Mouse (Mus musculus) E14TG2a.4 (cell line): Measurements from ENCODE around the gene Gm20911.
"Not testable (repeated sequence)": the region's sequence is repeated elsewhere in the genome, so short reads cannot be mapped to it uniquely, and the experiment has no call there.

Source experiments
- H3K27me3 ChIP-seq: 2 replicates; pipeline ENCODE4 v1.6.1; 2014; ENCODE audit warnings: low read length, control low read depth; ENCODE audit not compliant: insufficient read depth
- H3K36me3 ChIP-seq: 2 replicates; pipeline ENCODE4 v1.6.1; 2014; ENCODE audit warnings: low read length, control low read depth; ENCODE audit not compliant: insufficient read depth
- H3K4me1 ChIP-seq: replicated peaks from 2 replicates; pipeline ENCODE4 v1.6.1; 2014; ENCODE audit warnings: low read depth, low read length, control low read depth
- H3K4me3 ChIP-seq: replicated peaks from 2 replicates; pipeline ENCODE4 v1.5.1; 2014; ENCODE audit warnings: mild to moderate bottlenecking, low read length
- H3K9me3 ChIP-seq: 2 replicates; pipeline ENCODE4 v1.6.1; 2014; ENCODE audit warnings: low read length, control low read depth

The Gm20911 gene

DNA sequence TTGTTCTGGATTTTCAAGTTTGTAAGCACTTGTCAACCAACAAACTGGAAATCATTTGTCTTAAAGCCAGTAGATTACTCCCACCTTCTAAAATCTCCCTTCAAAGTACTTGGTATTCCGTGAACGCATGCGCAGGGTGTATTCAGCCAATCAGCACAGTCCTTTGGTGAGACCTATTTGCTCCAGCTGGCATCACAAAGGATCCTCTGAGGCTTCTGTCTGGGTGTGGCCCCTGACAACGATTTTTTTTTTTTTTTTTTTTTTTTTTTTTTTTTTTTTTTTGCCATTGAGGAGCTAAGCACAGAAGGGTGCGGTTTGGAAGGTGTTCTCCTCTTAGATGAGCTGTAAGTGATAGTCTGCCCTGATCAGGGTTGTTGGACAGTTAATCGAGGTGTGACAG is at the start of gene Gm20911:
TSS of gene Gm20911 (plus strand) at position 301 of the 400 bp plus-strand sequence.
- not testable (repeated sequence) for H3K4me1 ChIP-seq, H3K36me3 ChIP-seq, H3K4me3 ChIP-seq, H3K9me3 ChIP-seq, H3K27me3 ChIP-seq
